ENCODE assay signal across 9 mouse cellular contexts in genomic region chr13:26932695-26933438, GRCm38 (mm10).
DNase-seq lines count a peak whose midpoint lies in the region; ATAC-seq and TF ChIP-seq lines count a peak whose summit lies in the region.
"Had no signal": no experiment of that assay in that cellular context is flagged by ENCODE, and none has a peak within 500 bp of the region (broad histone marks: within the 10 kb centered on the region; RNA-seq: fewer than 3 reads in every experiment).

No protein-coding gene starts in this region.

- H3K27me3 ChIP-seq in embryonic facial prominence, embryonic 15.5 days: no peaks in the 10 kb centered on the region
- H3K27me3 ChIP-seq in hindbrain, embryonic 14.5 days (ENCODE audit: control insufficient read depth, insufficient read depth, low read length): no peaks in the 10 kb centered on the region
- no peaks in the 10 kb centered on the region for H3K27me3 ChIP-seq in midbrain, embryonic 11.5 days (ENCODE audit: control insufficient read depth, insufficient read depth, low read length)

- H3K4me2 ChIP-seq in embryonic facial prominence, embryonic 15.5 days (replicated peaks): no peak overlapping the region
- H3K4me2 ChIP-seq in hindbrain, embryonic 14.5 days (replicated peaks): no peak overlapping the region
- H3K4me2 ChIP-seq in midbrain, embryonic 11.5 days: no peak overlapping the region

- H3K9ac ChIP-seq in embryonic facial prominence, embryonic 15.5 days: no peak overlapping the region
- H3K9ac ChIP-seq in hindbrain, embryonic 14.5 days: no peak overlapping the region
- peak overlapping the region; percentile 33; the same call in 1 of the 2 replicates for H3K9ac ChIP-seq in midbrain, embryonic 11.5 days (ENCODE audit: low read length)

- 13% methylated on average over 4 of the region's 4 CpGs for WGBS in embryonic facial prominence, embryonic 15.5 days
- whole genome bisulfite sequencing in hindbrain, embryonic 14.5 days: 6% methylated on average over 4 of the region's 4 CpGs
- WGBS in midbrain, embryonic 11.5 days: 5% methylated on average over 4 of the region's 4 CpGs

- 0 out of 2 replicates have a peak, but pooled peaks cover 6% of the 10 kb centered on the region for H3K4me1 ChIP-seq in embryonic facial prominence, embryonic 15.5 days
- peaks cover 8% of the 10 kb centered on the region for H3K4me1 ChIP-seq in hindbrain, embryonic 14.5 days (replicated peaks; ENCODE audit: control insufficient read depth, insufficient read depth, low read length)
- peaks cover 12% of the 10 kb centered on the region for H3K4me1 ChIP-seq in midbrain, embryonic 11.5 days (ENCODE audit: control insufficient read depth, insufficient read depth, low read length)

- no peak overlapping the region for H3K4me3 ChIP-seq in embryonic facial prominence, embryonic 15.5 days (replicated peaks)
- no peak overlapping the region for H3K4me3 ChIP-seq in hindbrain, embryonic 14.5 days (replicated peaks; ENCODE audit: low read length)
- no peak overlapping the region for H3K4me3 ChIP-seq in midbrain, embryonic 11.5 days (ENCODE audit: low read depth, low read length)

- H3K9me3 ChIP-seq in embryonic facial prominence, embryonic 15.5 days (replicated peaks): no peaks in the 10 kb centered on the region
- H3K9me3 ChIP-seq in hindbrain, embryonic 14.5 days (ENCODE audit: control insufficient read depth, low read length): no peaks in the 10 kb centered on the region
- H3K9me3 ChIP-seq in midbrain, embryonic 11.5 days (ENCODE audit: control insufficient read depth, low read length): no peaks in the 10 kb centered on the region

- H3K27ac ChIP-seq in embryonic facial prominence, embryonic 15.5 days (replicated peaks): 0 out of 2 replicates have a peak overlapping the region, but pooled peaks have one; percentile 8
- H3K27ac ChIP-seq in hindbrain, embryonic 14.5 days: peak overlapping the region; percentile 63
- peak overlapping the region; percentile 67 for H3K27ac ChIP-seq in midbrain, embryonic 11.5 days (ENCODE audit: low read depth, low read length)

- peak; percentile 84 for DNase-seq in brain, embryonic 14.5 days (ENCODE audit: low read depth)
- peak; percentile 42 for DNase-seq in hindbrain, embryonic 14.5 days (ENCODE audit: low spot score)
- peak; percentile 93 for DNase-seq in midbrain, embryonic 11.5 days (ENCODE audit: low spot score, missing footprints)
- DNase-seq in cerebellum, postnatal 4 days (ENCODE audit: low spot score in 2 of 2): no peak
- DNase-seq in right cerebral cortex, postnatal 25 days: no peak
- no peak for DNase-seq in cerebellum, postnatal 36 days
- DNase-seq in layer of hippocampus, adult 11-12 months (ENCODE audit: low spot score): no peak
- DNase-seq: cerebellum, adult 8-10 months had no signal

- peak; percentile 69; the same call in 1 of the 2 replicates for ATAC-seq in embryonic facial prominence, embryonic 15.5 days (ENCODE audit: insufficient number of reproducible peaks, low FRiP score, low TSS enrichment, low read depth)
- peak; percentile 88 for ATAC-seq in hindbrain, embryonic 14.5 days (ENCODE audit: low FRiP score)
- ATAC-seq in midbrain, embryonic 11.5 days (ENCODE audit: low FRiP score): peak; percentile 94

- no peak for TF ChIP-seq POLR2A in brain, embryonic 14.5 days (IDR thresholded peaks at IDR 0.05; ENCODE audit: borderline replicate concordance, extremely low read depth, insufficient read depth, insufficient read length, poor library complexity, severe bottlenecking)

- TF ChIP-seq CTCF in brain, embryonic 14.5 days (IDR thresholded peaks at IDR 0.05; ENCODE audit: borderline replicate concordance, extremely low read depth, insufficient read depth, insufficient read length): no peak

- H3K36me3 ChIP-seq in embryonic facial prominence, embryonic 15.5 days: no peaks in the 10 kb centered on the region
- no peaks in the 10 kb centered on the region for H3K36me3 ChIP-seq in hindbrain, embryonic 14.5 days (replicated peaks; ENCODE audit: control insufficient read depth, insufficient read depth)
- H3K36me3 ChIP-seq in midbrain, embryonic 11.5 days (ENCODE audit: control insufficient read depth, insufficient read depth, low read length): no peaks in the 10 kb centered on the region

Comparison
In these comparisons a context has a peak if more than half of its experiments do, and no peak if none do; other contexts are left out.
1. DNase-seq: peak in brain, embryonic 14.5 days (single experiment), hindbrain, embryonic 14.5 days (single experiment) and midbrain, embryonic 11.5 days (single experiment); none in cerebellum, postnatal 4 days (0 of 2), right cerebral cortex, postnatal 25 days (single experiment), cerebellum, postnatal 36 days (0 of 2) and layer of hippocampus, adult 11-12 months (single experiment).
2. H3K27ac ChIP-seq: peak in every context shown above with its lines; median percentile 67 in midbrain, embryonic 11.5 days; 63 in hindbrain, embryonic 14.5 days; 8 in embryonic facial prominence, embryonic 15.5 days.
3. Peak in every context shown above with its lines, with median percentiles within 50 percentile points of each other: ATAC-seq.